Comparison of ENCODE assay signal across 12 mouse cellular contexts in the genomic region with DNA sequence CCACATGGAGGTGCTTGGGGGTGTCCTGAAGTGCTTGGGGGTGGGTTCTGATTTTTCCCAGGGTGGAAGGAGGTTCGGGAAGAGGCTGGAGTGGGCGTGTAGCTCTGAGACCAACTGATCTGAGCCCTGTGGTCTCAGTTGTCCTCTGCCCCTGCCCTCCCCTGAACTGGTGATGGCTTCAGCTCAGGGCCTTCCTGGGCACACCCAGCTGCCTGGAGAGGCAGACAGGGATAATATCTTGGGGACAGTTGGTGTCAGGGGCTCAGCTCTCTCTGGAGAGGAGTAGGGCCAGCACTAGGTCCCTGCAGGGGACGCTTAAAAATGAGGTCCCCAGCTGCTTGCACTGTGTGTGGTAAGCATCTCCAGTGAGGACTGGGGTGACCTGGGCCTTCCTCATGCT. TPM values are rescaled to one million over a fixed set of nuclear protein-coding genes. Genes with fewer than 3 reads are reported as not detected.
A peak's percentile ranks its signal among the peaks of the same experiment; 100 is the strongest.
DNase-seq lines count a peak whose midpoint lies in the region; ATAC-seq lines count a peak whose summit lies in the region.
"Had no signal": no experiment of that assay in that cellular context is flagged by ENCODE, and none has a peak within 500 bp of the region (broad histone marks: within the 10 kb centered on the region; RNA-seq: fewer than 3 reads in every experiment).

No protein-coding gene starts in this region.

- no peak for ATAC-seq in lung, embryonic 16.5 days (ENCODE audit: low read depth)
- peak; percentile 50 for ATAC-seq in erythroid progenitor cell, adult 5-6 weeks (replicated peaks; ENCODE audit: low FRiP score, poor library complexity, severe bottlenecking)
- no peak for ATAC-seq in neural tube, embryonic 15.5 days (ENCODE audit: low FRiP score)
- ATAC-seq: Patski had no signal

- no peaks in the 10 kb centered on the region for H3K27me3 ChIP-seq in lung, embryonic 16.5 days (ENCODE audit: control insufficient read depth, insufficient read depth, low read depth, low read length)
- H3K27me3 ChIP-seq in limb, embryonic 10.5 days (ENCODE audit: low read depth, poor library complexity, severe bottlenecking): no peaks in the 10 kb centered on the region
- H3K27me3 ChIP-seq in neural tube, embryonic 15.5 days (replicated peaks): no peaks in the 10 kb centered on the region
- H3K27me3 ChIP-seq: Patski had no signal

- 54% methylated on average over 3 of the region's 3 CpGs for WGBS in lung, embryonic 16.5 days
- 93% methylated on average over 3 of the region's 3 CpGs for WGBS in limb, embryonic 10.5 days
- WGBS in neural tube, embryonic 15.5 days: 65% methylated on average over 3 of the region's 3 CpGs

- peak overlapping the region; percentile 25 for H3K27ac ChIP-seq in lung, embryonic 16.5 days (ENCODE audit: low read length)
- H3K27ac ChIP-seq in limb, embryonic 10.5 days: peak overlapping the region; percentile 48
- peak overlapping the region; percentile 61 for H3K27ac ChIP-seq in neural tube, embryonic 15.5 days (replicated peaks)

- H3K4me2 ChIP-seq in lung, embryonic 16.5 days (ENCODE audit: low read depth, low read length): no peak overlapping the region
- H3K4me2 ChIP-seq in neural tube, embryonic 15.5 days: peak overlapping the region; percentile 96; the same call in 1 of the 2 replicates

- no peak for DNase-seq in lung, postnatal 25 days (ENCODE audit: low spot score)
- DNase-seq in limb, embryonic 10.5 days (ENCODE audit: low spot score): no peak
- DNase-seq in thymus, postnatal 10 days (ENCODE audit: low spot score in 2 of 2): no peak
- no peak for DNase-seq in kidney, postnatal 4 days
- DNase-seq in retina, postnatal 1 day: no peak
- DNase-seq: cerebellum, postnatal 25 days; heart, adult 11 months had no signal

- H3K4me1 ChIP-seq in lung, embryonic 16.5 days (replicated peaks; ENCODE audit: control insufficient read depth, insufficient read depth, low read length): peaks cover 27% of the 10 kb centered on the region
- peaks cover 39% of the 10 kb centered on the region for H3K4me1 ChIP-seq in limb, embryonic 10.5 days
- peaks cover 49% of the 10 kb centered on the region for H3K4me1 ChIP-seq in neural tube, embryonic 15.5 days

- H3K9ac ChIP-seq in lung, embryonic 16.5 days (ENCODE audit: low read length): peak overlapping the region; percentile 27
- no peak overlapping the region for H3K9ac ChIP-seq in neural tube, embryonic 15.5 days (replicated peaks)

- no peaks in the 10 kb centered on the region for H3K9me3 ChIP-seq in lung, embryonic 16.5 days (ENCODE audit: control insufficient read depth, low read length)
- H3K9me3 ChIP-seq in limb, embryonic 10.5 days (replicated peaks): no peaks in the 10 kb centered on the region
- H3K9me3 ChIP-seq in neural tube, embryonic 15.5 days (replicated peaks): no peaks in the 10 kb centered on the region

- peaks cover 8% of the 10 kb centered on the region; the same call in 1 of the 2 replicates for H3K36me3 ChIP-seq in lung, embryonic 16.5 days (ENCODE audit: control insufficient read depth, insufficient read depth, low read length)
- peaks cover 29% of the 10 kb centered on the region for H3K36me3 ChIP-seq in limb, embryonic 10.5 days
- peaks cover 20% of the 10 kb centered on the region for H3K36me3 ChIP-seq in neural tube, embryonic 15.5 days

- H3K4me3 ChIP-seq in lung, embryonic 16.5 days (ENCODE audit: low read length): no peak overlapping the region
- H3K4me3 ChIP-seq in limb, embryonic 10.5 days: 0 out of 2 replicates have a peak overlapping the region, but pooled peaks have one; percentile 2
- no peak overlapping the region for H3K4me3 ChIP-seq in neural tube, embryonic 15.5 days (replicated peaks)

RNA-seq across cellular contexts. Expression of a gene that starts 2.8 kb away (rescaled TPM):
- polyA plus RNA-seq in lung, embryonic 16.5 days (2015; fragmentation: Nextera tagmentation; extraction: Ambion mirVana): 43.0 and 43.2 TPM in 2 replicates
- 262 and 270 TPM in 2 replicates for total RNA-seq in erythroid progenitor cell, adult 5-6 weeks (2015; ENCODE audit: low replicate concordance)
- total RNA-seq in erythroid progenitor cell, adult 5-6 weeks (2017; ENCODE audit: low replicate concordance): 283 and 322 TPM in 2 replicates
- 44.9 and 48.5 TPM in 2 replicates for polyA plus RNA-seq in limb, embryonic 10.5 days (2016; fragmentation: Nextera tagmentation; extraction: Ambion mirVana)
- polyA plus RNA-seq in neural tube, embryonic 15.5 days (2015; fragmentation: Nextera tagmentation; extraction: Ambion mirVana): 78.6 and 84.1 TPM in 2 replicates

RNA-seq across cellular contexts. Expression of a gene that starts 2.8 kb away (rescaled TPM):
- 193 and 234 TPM in 2 replicates for polyA plus RNA-seq in lung, embryonic 16.5 days (2015; fragmentation: Nextera tagmentation; extraction: Ambion mirVana)
- total RNA-seq in erythroid progenitor cell, adult 5-6 weeks (2015; ENCODE audit: low replicate concordance): 24.7 and 54.4 TPM in 2 replicates
- total RNA-seq in erythroid progenitor cell, adult 5-6 weeks (2017; ENCODE audit: low replicate concordance): 75.3 and 78.9 TPM in 2 replicates
- 358 and 440 TPM in 2 replicates for polyA plus RNA-seq in limb, embryonic 10.5 days (2016; fragmentation: Nextera tagmentation; extraction: Ambion mirVana)
- polyA plus RNA-seq in neural tube, embryonic 15.5 days (2015; fragmentation: Nextera tagmentation; extraction: Ambion mirVana): 226 and 240 TPM in 2 replicates

RNA-seq across cellular contexts. Expression of a gene that starts 13.8 kb away (rescaled TPM):
- polyA plus RNA-seq in lung, embryonic 16.5 days (2015; fragmentation: Nextera tagmentation; extraction: Ambion mirVana): 0.08 TPM in 1 of 2 replicates, not detected in the other
- total RNA-seq in erythroid progenitor cell, adult 5-6 weeks (2015; ENCODE audit: low replicate concordance): 0.72 TPM in 1 of 2 replicates, not detected in the other
- 0.30 TPM in 1 of 2 replicates, not detected in the other for total RNA-seq in erythroid progenitor cell, adult 5-6 weeks (2017; ENCODE audit: low replicate concordance)
- polyA plus RNA-seq in limb, embryonic 10.5 days (2016; fragmentation: Nextera tagmentation; extraction: Ambion mirVana): 0.04 TPM in 2 replicates
- 0.09 and 0.35 TPM in 2 replicates for polyA plus RNA-seq in neural tube, embryonic 15.5 days (2015; fragmentation: Nextera tagmentation; extraction: Ambion mirVana)

RNA-seq across cellular contexts. Expression of a gene that starts 14.0 kb away (rescaled TPM):
- polyA plus RNA-seq in lung, embryonic 16.5 days (2015; fragmentation: Nextera tagmentation; extraction: Ambion mirVana): 0.15 and 0.44 TPM in 2 replicates
- total RNA-seq in erythroid progenitor cell, adult 5-6 weeks (2015; ENCODE audit: low replicate concordance): not detected in 2 replicates
- not detected in 2 replicates for total RNA-seq in erythroid progenitor cell, adult 5-6 weeks (2017; ENCODE audit: low replicate concordance)
- 0.44 and 0.60 TPM in 2 replicates for polyA plus RNA-seq in limb, embryonic 10.5 days (2016; fragmentation: Nextera tagmentation; extraction: Ambion mirVana)
- 14.6 and 18.6 TPM in 2 replicates for polyA plus RNA-seq in neural tube, embryonic 15.5 days (2015; fragmentation: Nextera tagmentation; extraction: Ambion mirVana)
- total RNA-seq: liver, adult 2 months had no signal

RNA-seq across cellular contexts. Expression of a gene that starts 31.4 kb away (rescaled TPM):
- 1,799 and 1,972 TPM in 2 replicates for polyA plus RNA-seq in lung, embryonic 16.5 days (2015; fragmentation: Nextera tagmentation; extraction: Ambion mirVana)
- 1,470 and 1,566 TPM in 2 replicates for total RNA-seq in erythroid progenitor cell, adult 5-6 weeks (2015; ENCODE audit: low replicate concordance)
- 158 and 259 TPM in 2 replicates for total RNA-seq in erythroid progenitor cell, adult 5-6 weeks (2017; ENCODE audit: low replicate concordance)
- 2,414 and 2,486 TPM in 2 replicates for polyA plus RNA-seq in limb, embryonic 10.5 days (2016; fragmentation: Nextera tagmentation; extraction: Ambion mirVana)
- polyA plus RNA-seq in neural tube, embryonic 15.5 days (2015; fragmentation: Nextera tagmentation; extraction: Ambion mirVana): 1,221 and 1,325 TPM in 2 replicates
